Mouse (Mus musculus) ES-E14 (cell line): ENCODE data around the gene Foxs1. TPM values are rescaled to one million over a fixed set of nuclear protein-coding genes. Genes with fewer than 3 reads are reported as not detected.

Experiments
- DNase-seq: peaks from one replicate; pipeline ENCODE4 v3.0.0-alpha.2; 2013; ENCODE audit warnings: low read depth, low spot score
- H3K27ac ChIP-seq: 2 replicates; pipeline ENCODE4 v1.5.1; 2012; ENCODE audit warnings: low read depth, mild to moderate bottlenecking, low read length, moderate library complexity, mixed read lengths; ENCODE audit not compliant: poor library complexity, insufficient read depth, severe bottlenecking
- H3K36me3 ChIP-seq: 2 replicates; pipeline ENCODE4 v1.6.1; 2012; ENCODE audit warnings: mild to moderate bottlenecking, low read length, moderate library complexity, mixed read lengths; ENCODE audit not compliant: control insufficient read depth, poor library complexity, insufficient read depth, severe bottlenecking
- H3K4me1 ChIP-seq, 2 experiments: fragments of 150-350 bp in 1 of 2; sonication (generic) in 1 of 2; 2 replicates each; pipeline ENCODE4 v1.6.1; 2012; ENCODE audit warnings: low read length in 2 of 2, mild to moderate bottlenecking in 1 of 2, mixed read lengths in 1 of 2; ENCODE audit not compliant: control insufficient read depth in 2 of 2, insufficient read depth in 2 of 2, poor library complexity in 1 of 2
- H3K4me3 ChIP-seq, 2 experiments: fragments of 150-350 bp in 1 of 2; sonication (generic) in 1 of 2; 2 replicates each; pipeline ENCODE4 v1.5.1; 2012; ENCODE audit warnings: low read length in 2 of 2, low read depth in 1 of 2, mild to moderate bottlenecking in 1 of 2, mixed read lengths in 1 of 2; ENCODE audit not compliant: insufficient read depth in 1 of 2, poor library complexity in 1 of 2, severe bottlenecking in 1 of 2
- H3K9ac ChIP-seq: 2 replicates; pipeline ENCODE4 v1.6.1; 2012; ENCODE audit warnings: low read depth, mild to moderate bottlenecking, low read length, mixed read lengths; ENCODE audit not compliant: poor library complexity, insufficient read depth, severe bottlenecking
- H3K9me3 ChIP-seq: fragments of 150-350 bp; sonication (generic); 2 replicates; pipeline ENCODE4 v1.6.1; 2012; ENCODE audit warnings: low read depth, mild to moderate bottlenecking, low read length; ENCODE audit not compliant: control insufficient read depth, insufficient read depth
- CHD2 ChIP-seq: IDR thresholded peaks from 2 replicates; pipeline ENCODE4 v1.6.1; 2014; ENCODE audit warnings: mild to moderate bottlenecking, low read depth, low read length, inconsistent platforms
- HCFC1 ChIP-seq: IDR thresholded peaks from 2 replicates; pipeline ENCODE4 v1.6.1; 2012; ENCODE audit warnings: low read length, inconsistent platforms, borderline replicate concordance; ENCODE audit not compliant: insufficient read depth
- MAFK ChIP-seq: IDR thresholded peaks from 2 replicates; pipeline ENCODE4 v1.6.1; 2014; ENCODE audit warnings: mild to moderate bottlenecking, low read depth, low read length, inconsistent platforms; ENCODE audit not compliant: insufficient read depth
- ZC3H11A ChIP-seq: IDR thresholded peaks from 2 replicates; pipeline ENCODE4 v1.6.1; 2012; ENCODE audit warnings: low read depth, mild to moderate bottlenecking, inconsistent platforms, low read length, borderline replicate concordance
- ZNF384 ChIP-seq: IDR thresholded peaks from 2 replicates; pipeline ENCODE4 v1.6.1; 2012; ENCODE audit warnings: low read depth, low read length, inconsistent platforms
- in situ Hi-C, 2 experiments: fragments of 600-800 bp; cut with MboI; formaldehyde crosslinking; loops; one replicate each; pipeline ENCODE4 v1.15.1; 2025; ENCODE audit warnings: low sequenced_read_pairs in 2 of 2, inconsistent platforms in 1 of 2; ENCODE audit not compliant: unreplicated experiment in 2 of 2
- total RNA-seq: library from RNA; depleted of rRNA; stranded (reverse); fragments of 300-350 nt; gene quantifications from 2 replicates; pipeline ENCODE4 v1.2.3, GENCODE M21; 2012

Foxs1 gene
- total RNA-seq, 1 experiment, result 0.36 TPM

DNA sequence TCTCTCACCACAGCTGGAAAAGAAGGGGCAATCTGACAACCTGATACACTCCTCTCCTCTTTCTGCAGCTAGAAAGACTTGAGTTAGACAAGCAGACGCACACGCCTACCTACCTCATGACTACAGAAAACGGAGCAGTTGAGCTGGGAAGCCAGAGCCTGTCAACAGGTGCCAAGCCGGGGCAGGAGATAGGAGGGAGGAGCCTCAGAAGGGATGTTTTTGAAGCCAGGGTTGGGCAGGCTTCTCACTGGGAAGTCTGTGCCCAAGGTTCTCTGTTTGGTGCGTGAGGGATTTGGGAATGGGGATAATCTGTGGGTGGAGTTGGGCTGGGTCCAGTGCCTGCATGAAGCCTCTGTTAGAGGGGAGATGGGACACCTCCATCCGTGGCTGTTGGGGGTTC, 21.6 kb downstream of the Foxs1 start:
- TF ChIP-seq CHD2 (no peak), HCFC1 (no peak), MAFK (no peak), ZC3H11A (no peak), ZNF384 (no peak)
- peaks cover 0 to 9% of the 10 kb centered on the region in 2 experiments; a peak in 1 of 4 replicates for H3K4me1 ChIP-seq
- no peak overlapping the region for H3K4me3 ChIP-seq
- in situ Hi-C loops, result loop anchor here (10.0 to 25.0 kb wide), 2 partner anchors 226 to 233 kb away; no protein-coding TSS in a partner anchor
- no peak overlapping the region for H3K9ac ChIP-seq
- no peak overlapping the region; the same call in 1 of the 2 replicates for H3K27ac ChIP-seq
- DNase-seq, result no peak
- H3K9me3 ChIP-seq, result no peaks in the 10 kb centered on the region
- H3K36me3 ChIP-seq, result no peaks in the 10 kb centered on the region

DNA sequence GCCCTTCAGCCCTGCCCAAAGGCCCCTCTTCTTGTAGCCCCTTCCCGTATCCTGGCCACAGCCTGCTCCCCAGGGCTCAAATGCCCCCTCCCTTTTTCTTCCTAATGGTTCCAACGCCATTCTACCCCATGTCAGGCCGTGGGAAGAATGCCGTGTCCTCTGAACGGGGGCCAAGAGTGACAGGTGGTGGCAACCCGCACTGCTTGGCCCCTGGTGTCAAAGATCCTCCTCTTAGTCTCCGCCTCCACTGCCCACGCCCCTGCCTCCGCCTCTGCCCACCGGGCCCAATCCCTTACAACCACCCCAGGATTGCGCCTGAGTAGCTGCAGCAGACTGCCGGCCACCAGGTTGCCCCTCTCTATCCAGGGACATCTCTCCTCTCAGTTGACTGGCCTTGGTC, 22.0 kb downstream of the Foxs1 start, which contains the start of gene Mylk2:
Gene Mylk2, plus strand, starts transcription at position 322 of the 400 bp plus-strand sequence.
- H3K27ac ChIP-seq, result no peak within 1 kb of the TSS; the same call in 1 of the 2 replicates
- no peak for TF ChIP-seq MAFK
- no peak for TF ChIP-seq CHD2
- no peak for TF ChIP-seq ZNF384
- no peak for TF ChIP-seq ZC3H11A
- TF ChIP-seq HCFC1, result no peak
- in situ Hi-C loops, result loop anchor here (10.0 to 25.0 kb wide), 2 partner anchors 226 to 234 kb away; no protein-coding TSS in a partner anchor

DNA sequence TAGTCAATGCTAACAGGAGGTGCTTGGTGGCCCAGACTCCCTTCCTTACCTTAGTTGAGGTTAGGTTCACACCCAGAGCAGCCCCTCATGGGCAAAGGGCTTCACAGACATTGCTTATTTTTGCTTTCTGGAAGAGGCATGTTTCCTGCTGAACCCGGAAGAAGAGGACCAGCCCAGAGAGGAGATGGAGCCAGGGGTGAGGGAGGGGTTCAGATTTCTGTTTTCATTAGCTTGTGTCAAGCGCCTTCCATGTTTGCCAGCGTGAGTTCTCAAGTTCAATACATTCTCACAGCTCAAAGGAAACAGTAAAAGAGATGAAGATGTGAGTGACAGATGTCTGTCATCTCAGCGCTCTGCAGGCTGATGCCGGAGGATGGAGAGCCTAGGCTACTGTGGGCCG, 23.2 kb downstream of the Foxs1 start:
- Histone ChIP-seq H3K4me3 (no peak overlapping the region), H3K27ac (no peak overlapping the region), H3K9ac (no peak overlapping the region), H3K9me3 (no peaks in the 10 kb centered on the region), H3K36me3 (no peaks in the 10 kb centered on the region), H3K4me1 (peaks cover 0 to 16% of the 10 kb centered on the region in 2 experiments; a peak in 1 of 4 replicates)
- in situ Hi-C loops, result loop anchor here (10.0 to 25.0 kb wide), 2 partner anchors 227 to 235 kb away; no protein-coding TSS in a partner anchor
- no peak for DNase-seq
- TF ChIP-seq MAFK (no peak), HCFC1 (no peak), ZC3H11A (no peak), CHD2 (no peak), ZNF384 (no peak)

More for the DNA sequence above, 22.0 kb downstream of the Foxs1 start, which contains the start of gene Mylk2:
- DNase-seq, result no peak
- Histone ChIP-seq H3K9ac (no peak within 1 kb of the TSS), H3K4me3 (no peak within 1 kb of the TSS), H3K36me3 (no peaks in the 10 kb centered on the region), H3K4me1 (peaks cover 0 to 12% of the 10 kb centered on the region in 2 experiments; a peak in 1 of 4 replicates), H3K9me3 (no peaks in the 10 kb centered on the region)

DNA sequence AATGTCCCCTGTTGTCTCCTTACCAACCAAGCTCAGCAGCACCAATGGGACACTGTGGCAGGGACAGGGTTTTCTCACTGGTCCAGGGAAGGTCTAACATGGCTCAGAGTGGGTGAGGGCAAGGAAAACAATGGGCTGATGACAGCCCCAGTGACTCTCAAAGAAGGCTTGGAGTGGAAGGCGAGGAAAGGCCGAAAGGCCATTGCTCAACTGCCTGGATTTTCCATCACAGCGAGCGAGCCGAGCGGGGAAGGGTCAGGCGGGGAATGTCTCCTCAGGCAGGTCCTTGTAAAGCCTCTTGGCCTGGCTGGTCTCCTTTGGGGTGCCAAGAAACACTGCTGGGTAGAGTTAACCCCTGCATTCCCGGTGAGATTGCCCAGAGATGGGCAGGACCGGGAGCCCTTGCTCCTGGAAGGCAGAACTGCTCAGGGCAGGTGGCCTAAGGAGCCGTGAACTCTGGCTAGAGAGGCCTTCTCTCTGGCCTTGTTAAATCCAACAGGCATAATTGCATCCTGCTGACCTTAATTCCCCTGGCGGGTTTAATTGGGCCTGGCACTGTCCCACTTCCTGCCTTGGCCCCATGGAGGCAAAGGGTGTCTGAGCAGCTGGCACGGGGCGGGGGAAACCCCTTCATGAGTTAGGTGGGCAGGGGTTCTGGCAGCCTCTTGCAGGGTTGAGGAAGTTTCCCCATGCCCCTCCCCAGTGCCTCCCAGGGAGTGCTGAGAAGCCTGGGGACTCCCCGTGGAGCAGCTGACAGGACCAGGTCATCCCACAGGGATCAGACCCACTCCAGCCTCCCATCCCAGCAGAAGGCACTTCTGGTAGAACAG, 25.7 kb downstream of the Foxs1 start:
- Histone ChIP-seq H3K9ac (no peak overlapping the region), H3K36me3 (no peaks in the 10 kb centered on the region), H3K27ac (no peak overlapping the region), H3K4me1 (peaks cover 0 to 11% of the 10 kb centered on the region in 2 experiments; a peak in 1 of 4 replicates), H3K9me3 (no peaks in the 10 kb centered on the region), H3K4me3 (no peak overlapping the region)
- TF ChIP-seq HCFC1 (no peak), CHD2 (no peak), ZC3H11A (no peak), ZNF384 (no peak)
- in situ Hi-C loops, result loop anchor here in 1 of 2 experiments (25.0 kb wide), 1 partner anchor 230 kb away; no protein-coding TSS in a partner anchor
- DNase-seq, result no peak
